8 mouse cellular contexts compared by ENCODE assay signal in the genomic region with DNA sequence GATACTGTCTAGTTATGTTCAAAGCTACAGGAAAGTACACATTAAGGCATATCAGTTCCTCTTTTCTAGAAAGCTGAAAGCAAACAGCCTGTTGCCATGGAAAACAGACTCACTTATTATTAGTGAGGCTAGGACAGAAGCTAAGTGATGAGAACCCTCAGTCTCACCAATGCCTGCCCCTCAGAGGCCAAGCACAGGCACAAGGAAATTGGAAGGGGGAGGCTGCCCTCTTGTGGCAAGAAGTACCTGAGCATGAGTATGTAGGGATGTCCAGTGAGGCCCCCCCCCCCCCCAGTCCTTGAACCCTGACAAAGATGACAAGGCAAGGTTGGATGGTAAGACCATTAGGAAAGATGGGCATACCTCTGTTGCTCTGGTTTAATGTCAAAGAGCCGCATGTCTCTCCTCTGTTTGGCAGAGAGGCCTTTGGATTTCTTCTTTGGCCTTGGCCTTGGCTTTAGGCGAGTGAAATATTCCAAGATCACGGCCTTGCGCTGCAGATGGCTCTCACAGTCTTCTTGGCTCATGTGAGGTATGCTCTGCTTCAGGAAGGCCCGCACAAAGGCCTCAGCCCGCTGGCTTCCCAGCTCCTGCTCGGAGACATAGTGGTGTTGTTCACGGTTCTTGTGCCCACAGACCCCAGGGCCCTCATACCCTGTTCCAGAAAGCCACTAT. TPM values are rescaled to one million over a fixed set of nuclear protein-coding genes. Genes with fewer than 3 reads are reported as not detected.
DNase-seq lines count a peak whose midpoint lies in the region; ATAC-seq and TF ChIP-seq lines count a peak whose summit lies in the region.

No protein-coding gene starts in this region.

- ATAC-seq in CD4-positive, CD25-positive, alpha-beta regulatory T cell, adult 4 months = no peak
- no peak for ATAC-seq in limb, embryonic 14.5 days (ENCODE audit: low FRiP score, low read depth)

- peaks cover 8% of the 10 kb centered on the region for H3K4me1 ChIP-seq in limb, embryonic 14.5 days (ENCODE audit: control insufficient read depth, insufficient read depth, low read length)

- peak; percentile 59 for DNase-seq in CD4-positive, CD25-positive, alpha-beta regulatory T cell, adult 2 months (ENCODE audit: low read depth, low spot score)
- peak; percentile 19 for DNase-seq in right cerebral cortex, adult 18-20 months
- DNase-seq in right cerebral cortex, postnatal 36 days (ENCODE audit: low spot score in 2 of 2) = no peak
- peak; percentile 78 to 82 for DNase-seq in cerebellum, adult 18-20 months
- peak; percentile 26 for DNase-seq in heart, adult 8-10 months (ENCODE audit: low spot score)
- peak; percentile 38 for DNase-seq in limb, embryonic 14.5 days (ENCODE audit: low spot score)
- peak; percentile 32 for DNase-seq in retina, postnatal 7 days (ENCODE audit: low read depth, low spot score)

- TF ChIP-seq POLR2A in limb, embryonic 14.5 days (IDR thresholded peaks at IDR 0.05; ENCODE audit: borderline replicate concordance, extremely low read depth, insufficient read depth, insufficient read length) = no peak

- no peak overlapping the region for H3K4me2 ChIP-seq in limb, embryonic 14.5 days (replicated peaks; ENCODE audit: low read depth, low read length, severe bottlenecking)

- no peaks in the 10 kb centered on the region for H3K27me3 ChIP-seq in limb, embryonic 14.5 days (ENCODE audit: control insufficient read depth, insufficient read depth, low read length)

- no peak overlapping the region for H3K4me3 ChIP-seq in limb, embryonic 14.5 days (replicated peaks; ENCODE audit: low read length)

- H3K9ac ChIP-seq in limb, embryonic 14.5 days (ENCODE audit: low read depth, low read length, severe bottlenecking) = no peak overlapping the region

- no peaks in the 10 kb centered on the region for H3K9me3 ChIP-seq in limb, embryonic 14.5 days (ENCODE audit: control insufficient read depth, low read length)

- H3K36me3 ChIP-seq in limb, embryonic 14.5 days (ENCODE audit: control insufficient read depth, insufficient read depth, low read length) = peaks cover 63% of the 10 kb centered on the region

- WGBS in limb, embryonic 14.5 days = 90% methylated on average over 8 of the region's 8 CpGs

- no peak overlapping the region for H3K27ac ChIP-seq in limb, embryonic 14.5 days (replicated peaks; ENCODE audit: low read depth, low read length)

RNA-seq across cellular contexts. Expression of a gene that starts 4.1 kb away (rescaled TPM):
- polyA plus RNA-seq in CD4-positive, CD25-positive, alpha-beta regulatory T cell, adult 4 months (2017; shearing (Covaris generic)) = 10 to 100 TPM; 28.1 to 28.4 TPM
- 10 to 100 TPM in 3 of 4 experiments, 1 to 10 TPM in 1; 8.2 to 12.2 (median 10.2) TPM for total RNA-seq in heart, adult 8-10 months (2022)
- 44.1 and 46.0 TPM in 2 replicates for polyA plus RNA-seq in limb, embryonic 14.5 days (2012; rRNA removed)
- 64.2 and 67.5 TPM in 2 replicates for polyA plus RNA-seq in limb, embryonic 14.5 days (2014; fragmentation: Nextera tagmentation; extraction: Ambion mirVana)

RNA-seq across cellular contexts. Expression of a gene that starts 39.3 kb away (rescaled TPM):
- polyA plus RNA-seq in CD4-positive, CD25-positive, alpha-beta regulatory T cell, adult 4 months (2017; shearing (Covaris generic)) = under 1 TPM; 0.37 to 0.39 TPM
- total RNA-seq in heart, adult 8-10 months (2022) = 10 to 100 TPM in 2 of 4 experiments, 1 to 10 TPM in 2; 7.8 to 11.1 (median 9.0) TPM
- 3.4 and 3.8 TPM in 2 replicates for polyA plus RNA-seq in limb, embryonic 14.5 days (2012; rRNA removed)
- polyA plus RNA-seq in limb, embryonic 14.5 days (2014; fragmentation: Nextera tagmentation; extraction: Ambion mirVana) = 3.8 and 4.2 TPM in 2 replicates

Comparison
In these comparisons a context has a peak if more than half of its experiments do, and no peak if none do; other contexts are left out.
1. DNase-seq: peak in CD4-positive, CD25-positive, alpha-beta regulatory T cell, adult 2 months (single experiment), right cerebral cortex, adult 18-20 months (single experiment), cerebellum, adult 18-20 months (2 of 2), heart, adult 8-10 months (single experiment), limb, embryonic 14.5 days (single experiment) and retina, postnatal 7 days (single experiment); none in right cerebral cortex, postnatal 36 days (0 of 2).